ENCODE assay signal across 23 mouse cellular contexts in the genomic region with DNA sequence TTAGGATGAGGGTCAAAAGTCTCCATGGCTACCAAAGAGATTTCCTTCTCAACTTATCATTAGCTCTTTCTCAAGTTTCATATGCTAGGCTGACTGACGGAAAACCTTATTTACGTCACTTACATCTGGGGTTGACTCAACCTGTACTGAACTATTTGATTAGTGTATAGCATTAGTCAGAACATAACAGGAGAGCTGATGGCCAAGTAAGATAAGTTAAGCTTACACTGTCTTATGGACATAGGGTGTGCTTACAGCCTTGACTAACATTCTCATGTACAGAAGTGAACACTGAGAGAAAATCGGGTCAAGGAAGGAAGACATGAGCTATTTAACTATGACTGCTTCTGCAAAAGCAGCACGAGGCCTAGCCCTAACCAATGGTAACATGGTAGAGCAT. TPM values are rescaled to one million over a fixed set of nuclear protein-coding genes. Genes with fewer than 3 reads are reported as not detected.
"Had no signal": no experiment of that assay in that cellular context is flagged by ENCODE, and none has a peak within 500 bp of the region (broad histone marks: within the 10 kb centered on the region; RNA-seq: fewer than 3 reads in every experiment).

No protein-coding gene starts in this region.

- DNase-seq: retina, postnatal 1 day; right cerebral cortex, adult 18-20 months; right cerebral cortex, postnatal 14 days; right cerebral cortex, postnatal 25 days; right cerebral cortex, postnatal 4 days; spleen, adult 18-20 months; thymus, adult 18-20 months; thymus, adult 2 months; thymus, postnatal 14 days; thymus, postnatal 25 days; thymus, postnatal 36 days; thymus, postnatal 4 days had no signal

- H3K27me3 ChIP-seq: stomach, embryonic 15.5 days had no signal

- H3K9ac ChIP-seq: neural tube, embryonic 12.5 days; neural tube, embryonic 13.5 days; neural tube, embryonic 15.5 days; stomach, embryonic 15.5 days had no signal

- H3K4me3 ChIP-seq: neural tube, embryonic 12.5 days; neural tube, embryonic 13.5 days; neural tube, embryonic 15.5 days; stomach, embryonic 15.5 days had no signal

- H3K27ac ChIP-seq: neural tube, embryonic 12.5 days; neural tube, embryonic 13.5 days; neural tube, embryonic 15.5 days; stomach, embryonic 15.5 days had no signal

- H3K9me3 ChIP-seq: neural tube, embryonic 12.5 days; neural tube, embryonic 13.5 days; neural tube, embryonic 15.5 days; stomach, embryonic 15.5 days had no signal

- H3K4me2 ChIP-seq: neural tube, embryonic 12.5 days; neural tube, embryonic 13.5 days; neural tube, embryonic 15.5 days; stomach, embryonic 15.5 days had no signal

- H3K36me3 ChIP-seq: neural tube, embryonic 12.5 days; neural tube, embryonic 13.5 days; neural tube, embryonic 15.5 days; stomach, embryonic 15.5 days had no signal

- H3K4me1 ChIP-seq: neural tube, embryonic 12.5 days; neural tube, embryonic 13.5 days; neural tube, embryonic 15.5 days; stomach, embryonic 15.5 days had no signal

RNA-seq across cellular contexts. Expression of a gene that starts 40.6 kb away (rescaled TPM):
- total RNA-seq: neutrophil, adult 5-6 weeks had no signal
- polyA plus RNA-seq: neural tube, embryonic 12.5 days; neural tube, embryonic 13.5 days; neural tube, embryonic 14.5 days; neural tube, embryonic 15.5 days; small intestine, adult 2 months; spleen, adult 2 months; stomach, embryonic 14.5 days; stomach, embryonic 15.5 days; stomach, embryonic 16.5 days; urinary bladder, adult 2 months had no signal
